ENCODE assay signal across 8 mouse cellular contexts in genomic region chr5:113773664-113774063, GRCm38 (mm10). TPM values are rescaled to one million over a fixed set of nuclear protein-coding genes. Genes with fewer than 3 reads are reported as not detected.
A peak's percentile ranks its signal among the peaks of the same experiment; 100 is the strongest.
DNase-seq lines count a peak whose midpoint lies in the region; ATAC-seq lines count a peak whose summit lies in the region.

No protein-coding gene starts in this region.

- under 1% methylated on average over 7 of the region's 7 CpGs for WGBS in embryonic facial prominence, embryonic 11.5 days
- WGBS in limb, embryonic 10.5 days: 2% methylated on average over 7 of the region's 7 CpGs
- WGBS in midbrain, embryonic 12.5 days: 1% methylated on average over 7 of the region's 7 CpGs

- peak; percentile 72 for DNase-seq in cerebellum, adult 11 months
- peak; percentile 86 for DNase-seq in embryonic facial prominence, embryonic 11.5 days (ENCODE audit: low spot score)
- peak; percentile 97 for DNase-seq in heart, adult 11 months
- peak; percentile 84 for DNase-seq in kidney, adult 11 months
- peak; percentile 94 for DNase-seq in limb, embryonic 10.5 days (ENCODE audit: low spot score)
- DNase-seq in skeletal muscle tissue, adult 2 months (ENCODE audit: low read depth, low spot score): peak; percentile 72

- H3K4me3 ChIP-seq in embryonic facial prominence, embryonic 11.5 days (ENCODE audit: low read depth, low read length): peak overlapping the region; percentile 83
- H3K4me3 ChIP-seq in limb, embryonic 10.5 days: peak overlapping the region; percentile 95
- peak overlapping the region; percentile 100 for H3K4me3 ChIP-seq in midbrain, embryonic 12.5 days

- no peak overlapping the region for H3K27ac ChIP-seq in embryonic facial prominence, embryonic 11.5 days (replicated peaks; ENCODE audit: low read depth, low read length)
- no peak overlapping the region for H3K27ac ChIP-seq in limb, embryonic 10.5 days
- no peak overlapping the region for H3K27ac ChIP-seq in midbrain, embryonic 12.5 days (replicated peaks)

- no peak overlapping the region for H3K9ac ChIP-seq in embryonic facial prominence, embryonic 11.5 days (replicated peaks; ENCODE audit: low read length)
- peak overlapping the region; percentile 76 for H3K9ac ChIP-seq in midbrain, embryonic 12.5 days (replicated peaks)

- 0 out of 2 replicates have a peak, but pooled peaks cover 2% of the 10 kb centered on the region for H3K4me1 ChIP-seq in embryonic facial prominence, embryonic 11.5 days (ENCODE audit: control insufficient read depth, insufficient read depth, low read length)
- peaks cover 28% of the 10 kb centered on the region for H3K4me1 ChIP-seq in limb, embryonic 10.5 days
- peaks cover 26% of the 10 kb centered on the region for H3K4me1 ChIP-seq in midbrain, embryonic 12.5 days

- ATAC-seq in cerebellum, adult (ENCODE audit: insufficient number of reproducible peaks, low FRiP score, low TSS enrichment): no peak
- 0 out of 2 replicates have a peak, but pooled peaks have one; percentile 22 for ATAC-seq in embryonic facial prominence, embryonic 11.5 days (replicated peaks; ENCODE audit: insufficient number of reproducible peaks, low FRiP score, low TSS enrichment, low read depth)
- ATAC-seq in midbrain, embryonic 12.5 days (ENCODE audit: low FRiP score, low read depth): no peak

- peak overlapping the region; percentile 78 for H3K4me2 ChIP-seq in embryonic facial prominence, embryonic 11.5 days (ENCODE audit: low read depth, low read length)
- peak overlapping the region; percentile 96 for H3K4me2 ChIP-seq in midbrain, embryonic 12.5 days (replicated peaks)

- H3K27me3 ChIP-seq in embryonic facial prominence, embryonic 11.5 days (ENCODE audit: control insufficient read depth, insufficient read depth, low read length): no peaks in the 10 kb centered on the region
- no peaks in the 10 kb centered on the region for H3K27me3 ChIP-seq in limb, embryonic 10.5 days (ENCODE audit: low read depth, poor library complexity, severe bottlenecking)
- no peaks in the 10 kb centered on the region for H3K27me3 ChIP-seq in midbrain, embryonic 12.5 days

- no peaks in the 10 kb centered on the region; the same call in none of the 2 replicates for H3K36me3 ChIP-seq in embryonic facial prominence, embryonic 11.5 days (replicated peaks; ENCODE audit: control insufficient read depth, insufficient read depth, low read depth, low read length)
- H3K36me3 ChIP-seq in limb, embryonic 10.5 days: peaks cover 55% of the 10 kb centered on the region
- peaks cover 45% of the 10 kb centered on the region for H3K36me3 ChIP-seq in midbrain, embryonic 12.5 days

- no peaks in the 10 kb centered on the region for H3K9me3 ChIP-seq in embryonic facial prominence, embryonic 11.5 days (replicated peaks; ENCODE audit: control insufficient read depth, low read length)
- no peaks in the 10 kb centered on the region for H3K9me3 ChIP-seq in limb, embryonic 10.5 days (replicated peaks)
- H3K9me3 ChIP-seq in midbrain, embryonic 12.5 days: no peaks in the 10 kb centered on the region

RNA-seq across cellular contexts. Expression of gene Iscu, which starts 1.1 kb away (rescaled TPM):
- 103 and 113 TPM in 2 replicates for polyA plus RNA-seq in embryonic facial prominence, embryonic 11.5 days (2014; fragmentation: Nextera tagmentation; extraction: Ambion mirVana)
- polyA plus RNA-seq in limb, embryonic 10.5 days (2016; fragmentation: Nextera tagmentation; extraction: Ambion mirVana): 106 and 112 TPM in 2 replicates
- 113 and 117 TPM in 2 replicates for polyA plus RNA-seq in midbrain, embryonic 12.5 days (2016; fragmentation: Nextera tagmentation; extraction: Ambion mirVana)

RNA-seq across cellular contexts. Expression of gene Sart3, which starts 1.4 kb away (rescaled TPM):
- polyA plus RNA-seq in embryonic facial prominence, embryonic 11.5 days (2014; fragmentation: Nextera tagmentation; extraction: Ambion mirVana): 52.4 and 55.4 TPM in 2 replicates
- polyA plus RNA-seq in limb, embryonic 10.5 days (2016; fragmentation: Nextera tagmentation; extraction: Ambion mirVana): 90.9 and 100 TPM in 2 replicates
- polyA plus RNA-seq in midbrain, embryonic 12.5 days (2016; fragmentation: Nextera tagmentation; extraction: Ambion mirVana): 80.7 and 81.6 TPM in 2 replicates

RNA-seq across cellular contexts. Expression of gene Tmem119, which starts 26.7 kb away (rescaled TPM):
- polyA plus RNA-seq in embryonic facial prominence, embryonic 11.5 days (2014; fragmentation: Nextera tagmentation; extraction: Ambion mirVana): 50.8 and 54.2 TPM in 2 replicates
- 159 and 218 TPM in 2 replicates for polyA plus RNA-seq in limb, embryonic 10.5 days (2016; fragmentation: Nextera tagmentation; extraction: Ambion mirVana)
- 19.1 and 26.4 TPM in 2 replicates for polyA plus RNA-seq in midbrain, embryonic 12.5 days (2016; fragmentation: Nextera tagmentation; extraction: Ambion mirVana)

RNA-seq across cellular contexts. Expression of gene Ficd, which starts 38.1 kb away (rescaled TPM):
- 1.6 and 2.0 TPM in 2 replicates for polyA plus RNA-seq in embryonic facial prominence, embryonic 11.5 days (2014; fragmentation: Nextera tagmentation; extraction: Ambion mirVana)
- 3.3 and 3.4 TPM in 2 replicates for polyA plus RNA-seq in limb, embryonic 10.5 days (2016; fragmentation: Nextera tagmentation; extraction: Ambion mirVana)
- polyA plus RNA-seq in midbrain, embryonic 12.5 days (2016; fragmentation: Nextera tagmentation; extraction: Ambion mirVana): 6.5 and 6.9 TPM in 2 replicates

RNA-seq across cellular contexts. Expression of gene 1700069L16Rik, which starts 49.1 kb away (rescaled TPM):
- not detected in 2 replicates for polyA plus RNA-seq in embryonic facial prominence, embryonic 11.5 days (2014; fragmentation: Nextera tagmentation; extraction: Ambion mirVana)
- polyA plus RNA-seq in limb, embryonic 10.5 days (2016; fragmentation: Nextera tagmentation; extraction: Ambion mirVana): not detected in 2 replicates
- not detected in 2 replicates for polyA plus RNA-seq in midbrain, embryonic 12.5 days (2016; fragmentation: Nextera tagmentation; extraction: Ambion mirVana)
